Mouse (Mus musculus): ENCODE data around the gene BC107364.
"Not testable (repeated sequence)": the region's sequence is repeated elsewhere in the genome, so short reads cannot be mapped to it uniquely, and the experiment has no call there.

Gene BC107364

DNA sequence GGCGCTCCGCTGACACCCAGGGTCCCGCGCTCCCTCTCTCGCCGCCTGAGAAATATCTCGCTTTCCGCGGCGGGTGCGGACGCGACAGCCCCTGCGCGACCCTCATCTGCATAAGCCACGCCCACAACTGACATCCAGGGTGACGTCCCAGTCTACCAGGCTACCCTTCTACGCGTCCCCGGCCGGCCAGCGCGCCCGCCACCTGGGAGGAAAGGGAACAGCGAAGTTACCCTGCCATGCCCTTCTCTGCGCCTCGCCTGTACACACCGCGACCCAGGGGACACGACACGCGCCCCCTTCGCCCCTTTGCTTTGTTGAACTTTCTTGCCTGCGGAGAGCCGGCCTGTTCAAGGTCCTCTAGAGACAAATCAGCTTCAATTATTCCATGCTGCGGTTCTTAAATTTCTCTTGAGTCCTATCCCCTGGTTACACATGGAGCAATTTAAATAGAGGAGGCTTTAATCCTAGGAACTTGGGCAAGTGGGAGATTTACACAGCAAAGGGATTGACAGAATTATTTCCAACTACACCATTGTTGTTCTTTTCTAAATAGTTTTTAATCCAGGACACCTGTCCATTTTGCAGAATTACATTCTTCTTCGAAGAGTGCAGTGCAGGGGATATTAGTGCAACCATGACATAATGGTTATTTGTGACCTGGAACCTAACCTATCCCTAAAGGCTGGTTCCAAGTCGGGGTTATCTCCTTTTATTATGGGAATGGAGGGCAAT is 34.9 kb upstream of the BC107364 start:
- in situ Hi-C loops (cut with MboI; ENCODE audit: low pct_unique_long_range_greater_than_20kb in 1 of 2, low sequenced_read_pairs in 2 of 2, unreplicated experiment in 1 of 2), result not testable (repeated sequence)

DNA sequence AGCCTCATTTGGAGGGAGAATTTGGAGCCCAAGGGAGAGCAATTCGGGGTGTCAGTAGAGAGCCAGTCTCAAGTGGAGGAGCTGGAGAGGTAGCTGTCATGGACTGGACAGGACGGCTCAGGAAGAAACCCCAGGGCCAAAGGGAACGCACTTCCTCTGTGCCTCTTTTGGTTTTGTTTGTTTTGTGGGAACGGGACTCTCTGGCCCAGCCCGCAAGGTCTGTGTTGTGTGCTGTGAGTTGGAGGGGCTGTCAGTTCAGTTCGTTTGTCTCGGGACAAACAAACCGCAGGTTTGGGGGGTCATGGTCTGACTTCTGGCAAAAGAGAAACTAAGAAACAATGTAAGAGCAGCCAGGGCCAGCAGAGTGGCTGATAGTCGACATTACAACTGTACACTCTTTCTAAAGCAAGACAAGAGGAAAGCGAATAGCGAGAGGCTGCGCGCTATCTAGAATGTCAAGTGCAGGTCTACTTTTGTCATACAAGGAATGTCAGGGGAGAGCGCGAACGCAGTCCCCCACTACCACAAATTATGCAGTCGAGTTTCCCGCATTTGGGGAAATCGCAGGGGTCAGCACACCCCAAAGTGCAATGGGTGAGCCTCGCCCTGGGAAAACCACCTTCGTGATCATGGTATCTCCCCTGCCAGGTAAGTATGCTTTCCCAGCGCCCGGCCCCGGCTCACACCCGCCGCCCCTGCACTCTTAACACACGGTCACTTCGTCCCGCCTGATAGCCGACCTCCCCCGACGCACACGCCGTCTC is 34.1 kb upstream of the BC107364 start:
- in situ Hi-C loops (cut with MboI; ENCODE audit: low pct_unique_long_range_greater_than_20kb in 1 of 2, low sequenced_read_pairs in 2 of 2, unreplicated experiment in 1 of 2), result not testable (repeated sequence)

DNA sequence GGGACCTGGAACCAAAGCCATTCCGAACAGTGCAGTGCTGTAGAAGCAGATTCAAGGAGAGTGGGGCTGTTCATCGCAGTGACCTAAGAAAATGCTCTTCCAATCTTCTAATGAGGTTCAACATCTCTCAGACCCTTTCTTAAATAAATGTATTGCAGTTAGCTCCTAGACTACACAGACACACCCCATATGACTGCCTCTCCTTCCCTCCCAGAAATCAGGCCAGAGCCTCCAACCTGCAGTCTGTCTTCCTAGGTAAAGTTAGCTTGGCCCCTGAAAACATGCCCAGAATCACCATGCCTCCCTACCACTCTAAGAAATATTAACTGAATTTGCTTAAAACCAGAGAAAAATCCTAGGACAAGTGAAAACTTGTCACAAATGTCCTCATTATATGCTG is 33.3 kb upstream of the BC107364 start:
- in situ Hi-C loops (cut with MboI; ENCODE audit: low pct_unique_long_range_greater_than_20kb in 1 of 2, low sequenced_read_pairs in 2 of 2, unreplicated experiment in 1 of 2), result no loop called here

DNA sequence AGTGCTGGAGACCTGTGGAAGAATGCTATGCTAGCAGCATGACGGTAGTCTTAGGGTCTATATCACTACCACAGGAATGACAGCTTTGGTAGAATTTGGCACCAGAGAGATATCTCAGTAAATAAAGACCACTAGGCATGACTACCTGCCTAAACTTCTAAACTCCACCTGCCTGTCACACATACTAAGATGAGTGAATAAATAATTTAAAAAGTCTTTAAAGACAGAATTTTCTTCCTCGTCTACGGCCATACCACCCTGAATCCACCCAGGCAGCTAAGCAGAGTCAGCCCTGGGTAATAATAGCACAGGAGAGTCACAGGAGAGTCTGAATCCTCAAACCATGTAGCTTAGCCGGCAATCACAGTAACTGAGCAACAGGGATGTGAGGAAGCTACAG is 32.8 kb upstream of the BC107364 start:
- in situ Hi-C loops (cut with MboI; ENCODE audit: low pct_unique_long_range_greater_than_20kb in 1 of 2, low sequenced_read_pairs in 2 of 2, unreplicated experiment in 1 of 2), result no loop called here

DNA sequence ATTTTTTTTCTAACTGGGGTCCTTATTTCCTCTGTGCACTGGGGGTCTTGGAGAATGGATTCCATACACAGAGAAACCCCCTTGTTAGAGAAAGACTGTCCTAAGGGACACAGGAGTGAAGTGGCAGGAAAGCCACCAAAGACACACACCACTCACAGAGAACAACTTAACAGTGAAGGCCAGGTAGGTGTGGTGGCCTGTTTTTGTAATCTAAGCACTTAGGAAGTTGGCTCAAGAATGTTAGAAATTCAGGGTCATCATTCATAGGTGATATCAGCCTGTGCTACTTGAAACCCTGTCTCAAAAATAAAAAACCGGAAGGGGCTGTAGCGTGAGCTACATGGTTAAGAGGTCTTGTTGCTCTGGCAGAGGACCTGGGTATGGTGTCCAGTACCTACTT is 31.8 kb upstream of the BC107364 start:
- in situ Hi-C loops (cut with MboI; ENCODE audit: low pct_unique_long_range_greater_than_20kb in 1 of 2, low sequenced_read_pairs in 2 of 2, unreplicated experiment in 1 of 2), result no loop called here

DNA sequence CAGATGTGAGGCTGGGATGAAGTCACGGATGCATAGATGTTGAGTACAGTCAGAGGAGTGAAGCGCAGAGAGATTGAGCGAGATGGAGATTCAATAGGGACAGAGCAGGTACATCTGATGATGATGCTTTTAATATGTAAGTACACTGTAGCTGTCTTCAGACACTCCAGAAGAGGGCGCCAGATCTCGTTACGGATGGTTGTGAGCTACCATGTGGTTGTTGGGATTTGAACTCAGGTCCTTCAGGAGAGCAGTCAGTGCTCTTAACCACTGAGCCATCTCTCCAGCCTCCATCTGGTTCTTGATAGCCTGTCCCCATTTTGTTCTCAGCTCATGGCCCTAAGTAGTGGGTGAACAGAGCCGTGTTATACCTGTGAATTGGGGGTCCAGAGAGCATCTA is 30.9 kb upstream of the BC107364 start:
- in situ Hi-C loops (cut with MboI; ENCODE audit: low pct_unique_long_range_greater_than_20kb in 1 of 2, low sequenced_read_pairs in 2 of 2, unreplicated experiment in 1 of 2), result not testable (repeated sequence)

DNA sequence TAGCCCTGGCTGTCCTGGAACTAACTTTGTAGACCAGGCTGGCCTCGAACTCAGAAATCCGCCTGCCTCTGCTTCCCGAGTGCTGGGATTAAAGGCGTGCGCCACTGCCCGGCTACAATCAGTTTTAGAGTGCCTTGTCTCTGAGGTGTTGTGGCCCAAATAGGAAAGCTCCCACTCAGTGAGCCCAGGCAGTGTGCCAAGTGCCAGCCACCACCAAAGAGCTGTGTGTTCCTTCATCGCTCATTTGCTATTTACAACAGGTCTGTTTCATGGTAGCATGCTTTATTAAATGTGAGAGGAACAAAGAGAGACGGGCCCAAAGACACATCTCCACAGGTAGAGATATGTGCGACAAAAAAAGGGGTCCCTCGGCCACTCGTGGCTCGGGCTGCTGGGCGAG is 30.3 kb upstream of the BC107364 start:
- in situ Hi-C loops (cut with MboI; ENCODE audit: low pct_unique_long_range_greater_than_20kb in 1 of 2, low sequenced_read_pairs in 2 of 2, unreplicated experiment in 1 of 2), result no loop called here

DNA sequence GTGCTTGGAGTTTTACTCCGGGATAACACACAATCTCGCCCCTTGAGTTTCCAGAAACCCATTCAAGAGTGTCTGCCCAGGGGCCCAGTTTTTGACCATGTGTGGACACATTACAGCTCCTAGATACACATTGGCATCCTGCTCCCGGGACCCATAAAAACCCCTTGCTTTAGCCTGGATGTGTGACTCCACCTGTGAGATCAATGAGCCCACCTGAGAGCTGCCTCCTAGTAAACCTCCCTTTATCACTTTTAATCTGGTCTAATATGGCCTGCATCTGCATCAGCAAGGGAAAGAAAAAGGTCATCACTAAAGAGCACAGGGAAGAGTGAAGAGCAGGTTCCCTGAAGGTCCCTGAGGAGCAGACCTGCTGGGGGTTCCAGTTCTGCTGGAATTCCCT is 29.8 kb upstream of the BC107364 start:
- in situ Hi-C loops (cut with MboI; ENCODE audit: low pct_unique_long_range_greater_than_20kb in 1 of 2, low sequenced_read_pairs in 2 of 2, unreplicated experiment in 1 of 2), result no loop called here

DNA sequence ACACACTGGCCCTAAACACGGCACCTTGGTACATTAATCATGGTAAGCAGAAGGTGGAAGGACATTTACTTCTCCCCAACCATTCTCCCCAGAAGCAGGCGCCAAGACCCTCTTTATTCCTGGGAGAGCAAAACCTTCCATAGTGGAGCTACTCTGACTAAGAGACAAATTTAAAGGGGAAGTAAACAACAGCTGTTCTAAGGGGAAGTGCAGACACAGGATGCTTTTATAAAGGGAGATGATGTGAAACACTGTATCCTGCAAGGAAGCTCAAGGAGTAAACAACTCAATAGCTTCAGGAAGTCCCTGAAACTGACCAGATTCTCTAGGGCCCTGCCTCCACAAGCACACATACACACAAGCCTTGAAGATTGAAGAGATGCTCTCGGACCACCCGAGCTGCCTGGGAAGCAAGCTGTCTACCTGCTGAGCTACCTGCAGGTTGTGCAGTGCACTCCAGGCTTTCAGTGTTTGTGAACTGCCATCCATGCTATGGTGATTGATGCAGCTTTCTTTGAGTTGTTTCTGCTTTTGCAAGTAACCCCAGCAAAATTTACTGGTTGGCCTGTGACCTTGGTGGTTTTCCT is 28.7 kb upstream of the BC107364 start:
- in situ Hi-C loops (cut with MboI; ENCODE audit: low pct_unique_long_range_greater_than_20kb in 1 of 2, low sequenced_read_pairs in 2 of 2, unreplicated experiment in 1 of 2), result no loop called here

DNA sequence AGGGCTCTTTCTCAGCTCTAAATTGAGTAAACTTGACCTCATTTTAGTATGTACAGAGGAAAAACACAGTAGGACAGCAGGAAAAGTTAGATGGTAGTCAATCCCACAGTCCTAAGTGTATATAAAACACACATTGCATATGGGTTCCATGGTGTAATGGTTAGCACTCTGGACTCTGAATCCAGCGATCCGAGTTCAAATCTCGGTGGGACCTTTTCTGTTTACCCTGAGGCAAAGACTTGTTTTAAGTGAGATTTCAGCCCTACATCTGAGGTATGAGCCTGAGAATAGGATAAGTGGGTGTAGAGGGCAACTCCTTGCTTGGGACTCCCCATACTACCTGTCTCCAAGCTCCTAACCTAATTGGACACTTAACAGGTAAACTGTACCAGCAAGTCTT is 27.1 kb upstream of the BC107364 start:
- in situ Hi-C loops (cut with MboI; ENCODE audit: low pct_unique_long_range_greater_than_20kb in 1 of 2, low sequenced_read_pairs in 2 of 2, unreplicated experiment in 1 of 2), result no loop called here

DNA sequence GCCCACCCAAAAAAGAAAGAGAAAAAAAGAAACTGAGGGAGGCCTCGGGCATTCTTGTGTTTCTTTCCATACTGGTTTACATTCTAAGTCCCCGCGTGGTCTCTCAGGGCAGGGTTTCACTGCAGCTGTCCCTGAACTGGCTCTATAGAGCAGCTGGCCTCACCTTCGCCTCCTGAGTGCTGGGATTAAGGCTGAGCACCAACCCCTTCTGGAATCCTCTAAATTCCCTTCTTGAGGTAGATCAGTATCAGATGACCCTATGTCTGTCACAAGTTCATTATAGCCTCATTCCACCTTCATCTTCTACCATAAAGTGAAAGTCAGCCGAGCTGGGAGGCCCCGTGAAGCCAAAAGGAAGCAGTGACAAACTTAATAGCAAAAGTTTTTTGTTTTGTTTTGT is 25.5 kb upstream of the BC107364 start:
- in situ Hi-C loops (cut with MboI; ENCODE audit: low pct_unique_long_range_greater_than_20kb in 1 of 2, low sequenced_read_pairs in 2 of 2, unreplicated experiment in 1 of 2), result no loop called here

DNA sequence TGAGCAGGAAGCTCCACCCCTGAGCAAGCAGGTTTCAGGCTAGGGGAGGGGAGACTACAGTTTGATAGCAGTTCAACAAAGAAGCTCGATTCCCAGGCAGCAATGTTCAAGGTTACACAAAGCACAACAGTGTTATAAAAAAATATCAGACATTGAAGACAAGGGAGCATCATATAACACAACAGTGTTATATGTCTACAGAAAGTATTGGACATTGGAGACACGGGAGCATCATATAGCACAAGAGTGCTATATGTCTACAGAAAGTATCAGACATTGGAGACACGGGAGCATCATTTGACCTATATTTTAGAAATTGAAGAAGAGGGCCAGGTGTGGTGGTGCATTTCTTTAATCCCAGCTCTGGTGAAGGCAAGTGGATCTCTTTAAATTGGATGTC is 25.0 kb upstream of the BC107364 start:
- in situ Hi-C loops (cut with MboI; ENCODE audit: low pct_unique_long_range_greater_than_20kb in 1 of 2, low sequenced_read_pairs in 2 of 2, unreplicated experiment in 1 of 2), result no loop called here

DNA sequence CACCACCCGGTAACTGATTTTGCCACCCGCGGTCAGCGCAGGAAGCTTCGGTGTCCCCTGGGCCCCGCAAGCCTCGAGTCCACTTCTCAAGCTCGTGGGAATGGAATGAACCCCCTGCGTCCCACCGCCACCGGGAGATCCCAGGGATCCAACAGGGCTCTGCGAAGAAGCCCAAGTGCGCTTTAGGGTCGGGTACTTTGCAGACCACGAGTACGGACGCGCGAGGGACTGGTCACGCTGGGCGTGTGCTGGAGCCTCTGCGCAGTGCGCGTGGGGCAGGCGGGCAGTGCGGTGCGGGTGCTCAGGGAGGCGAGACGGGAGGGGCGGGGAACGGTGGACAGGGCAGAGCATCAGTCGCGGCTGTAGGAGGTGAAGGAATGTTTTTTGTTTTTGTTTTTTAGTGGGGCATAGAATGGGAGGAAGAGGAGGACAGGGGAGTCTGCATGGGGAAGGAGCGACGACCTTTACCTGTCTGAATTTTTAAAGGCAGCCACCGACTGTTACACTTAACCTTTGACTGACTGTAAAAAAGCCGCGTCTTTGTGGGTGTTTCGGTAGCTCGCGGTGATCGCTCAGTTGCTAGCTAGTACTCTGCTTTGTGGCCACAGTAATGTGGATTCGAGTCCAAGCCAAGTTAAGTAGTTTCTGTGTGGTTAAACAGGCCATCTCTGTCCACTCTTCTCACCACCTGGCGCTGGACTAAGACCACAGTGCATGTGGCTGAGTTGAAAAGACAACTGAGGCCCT is 23.0 kb upstream of the BC107364 start:
- in situ Hi-C loops (cut with MboI; ENCODE audit: low pct_unique_long_range_greater_than_20kb in 1 of 2, low sequenced_read_pairs in 2 of 2, unreplicated experiment in 1 of 2), result no loop called here

DNA sequence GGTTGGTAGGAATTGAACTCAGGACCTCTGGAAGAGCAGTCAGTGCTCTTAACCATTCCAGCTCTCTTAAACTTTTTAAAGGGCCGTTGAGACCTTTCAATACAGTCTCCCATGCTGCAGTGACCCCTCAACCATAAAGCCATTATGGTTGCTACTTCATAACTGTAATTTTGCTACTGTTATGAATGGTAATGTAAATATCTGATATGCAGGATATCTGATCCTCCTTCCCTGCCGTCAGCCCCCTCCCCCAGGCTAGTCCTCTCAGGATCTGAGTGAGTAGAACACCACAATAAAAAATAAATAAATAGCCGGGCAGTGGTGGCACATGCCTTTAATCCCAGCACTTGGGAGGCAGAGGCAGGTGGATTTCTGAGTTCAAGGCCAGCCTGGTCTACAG is 21.4 kb upstream of the BC107364 start:
- in situ Hi-C loops (cut with MboI; ENCODE audit: low pct_unique_long_range_greater_than_20kb in 1 of 2, low sequenced_read_pairs in 2 of 2, unreplicated experiment in 1 of 2), result not testable (repeated sequence)

DNA sequence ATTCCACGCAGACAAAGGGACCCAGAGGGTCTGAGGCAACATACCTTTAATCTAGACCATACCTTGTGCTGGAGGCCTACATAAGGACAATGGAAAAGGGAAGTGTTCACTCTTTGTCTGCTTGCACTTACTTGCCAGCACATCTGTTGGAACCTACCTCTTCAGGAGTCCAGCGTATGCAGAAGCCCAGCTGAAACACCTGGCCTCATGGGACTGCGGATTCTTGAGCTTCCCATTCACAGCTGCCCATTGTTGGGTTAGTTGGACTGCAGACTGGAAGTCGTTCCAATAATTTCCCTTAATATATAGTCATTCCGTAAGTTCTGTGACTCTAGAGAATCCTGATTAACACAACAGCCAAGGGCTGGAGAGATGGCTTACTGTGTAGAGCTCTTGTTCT is 20.0 kb upstream of the BC107364 start:
- in situ Hi-C loops (cut with MboI; ENCODE audit: low pct_unique_long_range_greater_than_20kb in 1 of 2, low sequenced_read_pairs in 2 of 2, unreplicated experiment in 1 of 2), result no loop called here

DNA sequence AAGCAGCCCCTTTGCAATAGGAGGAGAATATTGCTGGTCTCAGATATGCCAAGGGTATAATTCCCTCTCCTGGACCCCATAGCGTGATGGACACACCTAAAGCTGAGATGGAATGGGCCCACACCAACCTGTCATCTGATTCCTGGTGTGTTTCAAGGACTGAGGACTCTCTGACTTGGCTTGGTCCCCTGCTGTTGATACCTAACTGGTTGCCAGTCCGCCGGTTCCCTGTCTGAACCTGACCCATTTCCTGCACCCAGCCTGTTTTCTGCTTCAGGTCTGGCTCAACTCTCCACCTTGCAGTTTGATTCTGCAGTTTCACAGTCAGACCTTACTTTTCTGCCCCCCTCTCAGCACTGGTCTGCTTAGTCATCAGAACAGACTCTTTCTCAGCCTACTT is 17.5 kb upstream of the BC107364 start:
- in situ Hi-C loops (cut with MboI; ENCODE audit: low pct_unique_long_range_greater_than_20kb in 1 of 2, low sequenced_read_pairs in 2 of 2, unreplicated experiment in 1 of 2), result no loop called here

DNA sequence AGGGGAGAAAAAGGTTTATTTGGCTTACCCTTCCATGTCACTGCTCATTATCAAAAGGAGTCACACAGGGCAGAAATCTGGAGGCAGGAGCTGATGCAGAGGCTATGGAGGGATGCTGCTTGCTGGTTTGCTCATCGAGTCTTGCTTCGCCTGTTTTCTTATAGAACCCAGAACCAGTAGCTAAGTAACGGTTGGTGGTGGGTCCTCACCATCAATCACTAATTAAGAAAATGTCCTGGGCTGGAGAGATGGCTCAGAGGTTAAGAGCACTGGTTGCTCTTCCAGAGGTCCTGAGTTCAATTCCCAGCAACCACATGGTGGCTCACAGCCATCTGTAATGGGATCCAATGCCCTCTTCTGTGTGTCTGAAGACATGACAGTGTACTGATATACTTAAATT is 16.2 kb upstream of the BC107364 start:
- in situ Hi-C loops (cut with MboI; ENCODE audit: low pct_unique_long_range_greater_than_20kb in 1 of 2, low sequenced_read_pairs in 2 of 2, unreplicated experiment in 1 of 2), result not testable (repeated sequence)

DNA sequence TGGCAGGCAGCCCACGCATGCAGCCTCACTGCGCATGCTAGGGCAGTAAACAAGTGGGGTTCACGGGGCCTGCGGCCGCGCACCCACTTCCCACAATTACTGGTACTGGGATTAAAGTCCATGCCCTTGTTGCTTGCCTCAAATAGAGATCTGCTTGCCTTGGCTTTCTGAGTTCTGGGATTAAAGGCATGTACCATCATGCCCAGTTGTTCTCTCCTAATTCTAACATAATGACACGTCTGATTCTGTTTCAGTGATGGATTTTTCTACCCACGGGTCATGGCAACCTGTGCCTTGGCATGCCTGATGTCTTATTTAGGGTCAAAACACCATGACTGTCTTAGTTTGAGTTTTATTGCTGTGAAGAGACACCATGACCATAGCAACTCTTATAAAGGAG is 15.5 kb upstream of the BC107364 start:
- in situ Hi-C loops (cut with MboI; ENCODE audit: low pct_unique_long_range_greater_than_20kb in 1 of 2, low sequenced_read_pairs in 2 of 2, unreplicated experiment in 1 of 2), result no loop called here

DNA sequence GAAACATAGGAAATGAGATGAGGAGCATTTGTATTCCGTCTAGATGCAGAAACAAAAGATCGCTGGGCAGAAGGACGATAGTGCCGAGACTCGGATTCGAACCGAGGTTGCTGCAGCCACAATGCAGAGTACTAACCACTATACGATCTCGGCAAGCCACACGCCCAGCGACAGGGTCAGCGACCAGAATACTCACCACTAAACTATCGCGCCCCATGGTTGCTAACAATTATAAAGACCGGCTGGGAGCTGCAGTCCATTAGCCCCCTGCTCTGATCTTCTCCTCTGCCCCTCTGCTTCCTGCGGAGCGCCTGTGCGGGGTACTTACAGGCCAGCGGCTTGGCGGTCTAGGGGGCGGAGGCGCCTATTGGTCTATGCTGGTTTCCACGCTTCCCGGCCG is 11.8 kb upstream of the BC107364 start:
- in situ Hi-C loops (cut with MboI; ENCODE audit: low pct_unique_long_range_greater_than_20kb in 1 of 2, low sequenced_read_pairs in 2 of 2, unreplicated experiment in 1 of 2), result no loop called here
